Mouse (Mus musculus) G1E (cell line): ENCODE results near the gene Tada2a. TPM values are rescaled to one million over a fixed set of nuclear protein-coding genes. Genes with fewer than 3 reads are reported as not detected.

ENCODE experiments used
- ATAC-seq: 2 replicates; pipeline ENCODE4 v1.8.0; 2016; ENCODE audit warnings: mild to moderate bottlenecking; ENCODE audit not compliant: insufficient number of reproducible peaks, poor library complexity, low FRiP score, severe bottlenecking; ENCODE audit errors: extremely low read depth
- DNase-seq: peaks from one replicate; pipeline ENCODE4 v3.0.0; 2012; ENCODE audit warnings: low spot score
- H3K27me3 ChIP-seq: 2 replicates; pipeline ENCODE4 v1.6.1; 2012; ENCODE audit warnings: mild to moderate bottlenecking, low read length, inconsistent platforms; ENCODE audit not compliant: insufficient read depth
- H3K36me3 ChIP-seq: replicated peaks from 2 replicates; pipeline ENCODE3; 2012; ENCODE audit warnings: mild to moderate bottlenecking, inconsistent platforms
- H3K4me1 ChIP-seq: 2 replicates; pipeline ENCODE4 v1.6.1; 2012; ENCODE audit warnings: low read depth, low read length, inconsistent platforms, mixed read lengths; ENCODE audit not compliant: insufficient read depth
- H3K4me3 ChIP-seq: 2 replicates; pipeline ENCODE4 v1.5.1; 2012; ENCODE audit warnings: low read depth, mild to moderate bottlenecking, inconsistent platforms, low read length, moderate library complexity, mixed read lengths
- H3K9me3 ChIP-seq: replicated peaks from 2 replicates; pipeline ENCODE4 v1.6.1; 2012; ENCODE audit warnings: inconsistent platforms
- CTCF ChIP-seq: IDR thresholded peaks from 2 replicates; pipeline ENCODE4 v1.5.1; 2012; ENCODE audit warnings: low read depth, low read length, inconsistent platforms, mixed read lengths
- GATA1 ChIP-seq: IDR thresholded peaks from 2 replicates; pipeline ENCODE4 v1.6.1; 2012; ENCODE audit warnings: borderline replicate concordance, low read length, inconsistent platforms, mixed read lengths
- GATA2 ChIP-seq: IDR thresholded peaks from 2 replicates; pipeline ENCODE4 v1.6.1; 2012; ENCODE audit warnings: low read depth, low read length, inconsistent platforms, borderline replicate concordance
- POLR2AphosphoS5 ChIP-seq: IDR thresholded peaks from 2 replicates; pipeline ENCODE4 v1.6.1; 2012; ENCODE audit warnings: low read depth, low read length, inconsistent platforms; ENCODE audit not compliant: insufficient replicate concordance
- TAL1 ChIP-seq: conservative IDR thresholded peaks from 2 replicates; pipeline ENCODE4 v1.6.1; 2012; ENCODE audit warnings: low read depth, low read length, inconsistent platforms, mixed read lengths
- polyA plus RNA-seq: library from polyadenylated mRNA; stranded (reverse); fragments of >175 nt; gene quantifications from 2 replicates; pipeline ENCODE4 v1.2.3, GENCODE M21; 2012
- total RNA-seq, 2 experiments: library from RNA; stranded (forward) in 1 of 2; stranded (reverse) in 1 of 2; fragments of 200-1000 nt in 1 of 2; fragments of >200 nt in 1 of 2; fragmentation: Nextera tagmentation in 1 of 2; gene quantifications; 2 replicates each; pipeline ENCODE4 v1.2.3; 2014 to 2017

Gene Tada2a
- total and polyA plus RNA-seq, 3 experiments: 1.9 to 18.7 (median 18.5) TPM

DNA sequence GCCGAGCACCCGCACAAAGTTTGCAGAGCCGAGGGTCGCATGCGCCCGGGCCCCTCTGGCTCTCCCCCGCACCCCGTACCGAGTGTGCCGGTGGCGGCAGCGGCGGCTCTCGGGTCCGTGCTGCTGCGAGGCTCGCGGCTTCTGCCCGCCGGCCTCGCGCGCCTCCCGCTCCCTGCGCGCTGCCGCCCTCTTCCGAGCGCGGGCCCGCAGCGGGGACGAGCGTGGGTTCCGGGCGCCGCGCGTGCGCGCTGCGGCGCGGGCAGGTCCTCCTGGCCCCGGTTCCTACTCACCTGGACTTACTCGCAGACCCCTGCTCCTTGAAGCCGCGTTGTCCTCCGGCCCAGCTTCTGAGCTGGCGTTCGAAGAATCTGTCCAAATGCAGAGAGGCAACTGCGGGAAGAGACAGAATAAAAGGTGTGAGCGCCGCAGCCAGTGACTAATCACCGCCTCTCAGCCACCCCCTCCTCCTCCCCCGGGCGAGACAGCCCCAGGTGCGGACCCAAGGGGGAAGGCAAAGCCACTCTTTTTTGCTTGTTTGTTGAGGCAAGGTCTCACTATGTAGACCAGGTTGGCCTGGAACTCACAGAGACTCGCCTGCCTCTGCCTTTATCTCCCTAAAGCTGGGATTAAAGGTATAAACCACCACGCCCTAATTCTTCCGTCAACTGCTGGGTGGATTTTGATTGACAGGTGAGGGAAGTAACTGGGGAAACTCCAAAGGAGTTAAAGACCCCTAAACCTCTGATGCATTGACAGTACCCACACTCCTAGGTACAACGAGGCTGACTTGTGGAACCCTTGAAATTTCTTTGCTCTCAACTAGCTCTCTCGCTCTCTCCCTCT lies 61.0 kb downstream of the Tada2a start:
- no peak for TF ChIP-seq POLR2AphosphoS5
- Histone ChIP-seq H3K36me3 (no peaks in the 10 kb centered on the region), H3K9me3 (no peaks in the 10 kb centered on the region), H3K4me1 (no peaks in the 10 kb centered on the region), H3K4me3 (no peak overlapping the region), H3K27me3 (peaks cover 52% of the 10 kb centered on the region)
- no peak for ATAC-seq
- no peak for DNase-seq

- no peaks in the 10 kb centered on the region for H3K4me1 ChIP-seq
- H3K27me3 ChIP-seq: peaks cover 47% of the 10 kb centered on the region
- DNase-seq (no peak), ATAC-seq (no peak)
- no peaks in the 10 kb centered on the region for H3K9me3 ChIP-seq
- TF ChIP-seq GATA1 (no peak), POLR2AphosphoS5 (no peak), CTCF (no peak), GATA2 (no peak), TAL1 (no peak)
- H3K4me3 ChIP-seq: no peak overlapping the region
- no peaks in the 10 kb centered on the region for H3K36me3 ChIP-seq
These were observed 61.6 kb downstream of the Tada2a start for GRCm38 (mm10) chr11:84067720-84068190.

- H3K27me3 ChIP-seq: peaks cover 44% of the 10 kb centered on the region
- H3K4me1 ChIP-seq: no peaks in the 10 kb centered on the region
- no peak for ATAC-seq
- no peak for DNase-seq
- H3K36me3 ChIP-seq: no peaks in the 10 kb centered on the region
- no peak for TF ChIP-seq POLR2AphosphoS5
- no peak for TF ChIP-seq GATA2
- no peak overlapping the region for H3K4me3 ChIP-seq
- H3K9me3 ChIP-seq: no peaks in the 10 kb centered on the region
These were observed 62.3 kb downstream of the Tada2a start for GRCm38 (mm10) chr11:84066927-84067645.

DNA sequence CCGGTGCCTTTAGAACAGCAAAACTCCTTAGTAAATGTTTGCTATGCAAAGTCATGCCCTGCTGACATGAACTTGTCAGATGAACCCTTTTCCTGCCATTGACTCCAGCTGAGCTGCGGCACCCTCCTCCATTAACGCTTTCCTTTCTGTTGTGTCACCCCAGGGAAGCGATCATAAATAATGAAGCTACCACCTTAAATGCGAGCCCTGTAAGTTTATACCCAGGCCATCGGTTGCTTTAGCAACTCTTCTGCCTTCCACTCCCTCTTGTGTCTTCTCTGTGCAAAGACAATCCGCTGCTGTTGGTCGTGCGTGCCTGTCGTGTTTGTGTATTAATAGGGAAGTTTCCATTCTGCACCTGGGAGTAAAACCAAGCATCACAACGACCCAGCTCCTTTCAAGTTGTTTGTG lies 63.3 kb downstream of the Tada2a start:
- H3K27me3 ChIP-seq: peaks cover 50% of the 10 kb centered on the region
- no peaks in the 10 kb centered on the region for H3K4me1 ChIP-seq
- H3K4me3 ChIP-seq: no peak overlapping the region
- DNase-seq (no peak), ATAC-seq (no peak)
- no peaks in the 10 kb centered on the region for H3K36me3 ChIP-seq
- H3K9me3 ChIP-seq: no peaks in the 10 kb centered on the region
- TF ChIP-seq TAL1: no peak
- no peak for TF ChIP-seq CTCF
- TF ChIP-seq GATA1: no peak
- TF ChIP-seq GATA2: no peak
- TF ChIP-seq POLR2AphosphoS5: no peak

DNA sequence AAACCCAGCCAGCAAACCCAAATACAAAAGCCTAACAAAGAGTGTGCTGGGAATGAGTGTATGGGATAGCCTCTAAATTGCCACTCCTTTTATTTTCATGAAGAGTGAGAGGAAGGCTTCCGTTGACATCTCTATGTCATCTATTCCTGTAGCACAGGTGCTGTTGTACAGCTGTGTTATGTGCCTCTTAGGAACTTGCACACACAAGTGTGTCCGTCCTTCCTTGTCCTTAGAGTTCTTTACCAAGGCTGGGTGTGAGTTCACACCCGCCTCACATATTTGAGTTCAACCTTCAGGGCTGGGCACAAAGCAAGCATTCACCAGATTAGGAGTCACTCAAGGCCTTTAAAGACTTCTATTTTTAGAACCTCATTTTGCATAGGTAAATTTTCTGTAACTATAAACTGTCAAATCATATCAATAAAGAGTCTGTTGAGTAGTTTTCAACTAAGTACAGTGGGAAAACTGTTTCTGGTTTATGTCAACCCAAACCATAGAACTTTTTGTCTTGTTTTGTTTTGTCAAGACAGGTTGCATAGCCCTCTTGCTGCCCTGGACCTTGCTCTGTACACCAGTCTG lies 65.7 kb downstream of the Tada2a start:
- peaks cover 40% of the 10 kb centered on the region for H3K27me3 ChIP-seq
- ATAC-seq (no peak), DNase-seq (no peak)
- no peaks in the 10 kb centered on the region for H3K36me3 ChIP-seq
- H3K4me1 ChIP-seq: no peaks in the 10 kb centered on the region
- H3K9me3 ChIP-seq: no peaks in the 10 kb centered on the region
- TF ChIP-seq TAL1 (no peak), GATA2 (no peak), CTCF (no peak), GATA1 (no peak), POLR2AphosphoS5 (no peak)
- no peak overlapping the region for H3K4me3 ChIP-seq

- H3K4me3 ChIP-seq: no peak overlapping the region
- ATAC-seq (no peak), DNase-seq (no peak)
- H3K36me3 ChIP-seq: no peaks in the 10 kb centered on the region
- TF ChIP-seq GATA2 (no peak), POLR2AphosphoS5 (no peak), GATA1 (no peak)
- no peaks in the 10 kb centered on the region for H3K4me1 ChIP-seq
- no peaks in the 10 kb centered on the region for H3K9me3 ChIP-seq
- H3K27me3 ChIP-seq: peaks cover 31% of the 10 kb centered on the region
These were observed 66.6 kb downstream of the Tada2a start for GRCm38 (mm10) chr11:84062805-84063204.
